Mouse (Mus musculus) myocyte (in vitro differentiated cells): ENCODE measurements at regions not wholly inside any gene's neighbourhood (a gene's known extent, or its start where the extent isn't known, plus 50 kb on each side); places are given as distances from the start of the nearest gene placed in this dataset.

Experiments used
- CEBPB ChIP-seq: IDR thresholded peaks from 2 replicates; pipeline ENCODE4 v1.6.1; 2011; ENCODE audit warnings: mild to moderate bottlenecking, moderate library complexity; ENCODE audit not compliant: poor library complexity, insufficient read depth, severe bottlenecking
- E2F4 ChIP-seq: IDR thresholded peaks from one replicate; pipeline ENCODE4 v1.6.1; 2011; ENCODE audit warnings: mild to moderate bottlenecking, control low read depth, moderate library complexity; ENCODE audit not compliant: insufficient read depth
- MAX ChIP-seq: IDR thresholded peaks from one replicate; pipeline ENCODE4 v1.6.1; 2011; ENCODE audit warnings: low read depth, mild to moderate bottlenecking, control low read depth
- MYOD1 ChIP-seq, 3 experiments: IDR thresholded peaks; one replicate each; pipeline ENCODE4 v1.6.1; 2011; ENCODE audit warnings: control low read depth in 2 of 3, low read depth in 2 of 3, mild to moderate bottlenecking in 2 of 3, moderate library complexity in 1 of 3; ENCODE audit not compliant: insufficient read length in 2 of 3, control insufficient read depth in 1 of 3
- MYOG ChIP-seq, 3 experiments: IDR thresholded peaks; one replicate each; pipeline ENCODE4 v1.6.1; 2011; ENCODE audit warnings: control low read depth in 2 of 3, low read depth in 2 of 3, mild to moderate bottlenecking in 2 of 3; ENCODE audit not compliant: insufficient read length in 2 of 3, control insufficient read depth in 1 of 3, insufficient read depth in 1 of 3
- POLR2A ChIP-seq: IDR thresholded peaks from one replicate; pipeline ENCODE4 v1.6.1; 2011; ENCODE audit warnings: low read depth, mild to moderate bottlenecking, control low read depth, moderate library complexity; ENCODE audit not compliant: insufficient read length
- POLR2AphosphoS2 ChIP-seq: IDR thresholded peaks from one replicate; pipeline ENCODE4 v1.6.1; 2011; ENCODE audit warnings: low read depth, control low read depth; ENCODE audit not compliant: insufficient read length
- REST ChIP-seq: IDR thresholded peaks from one replicate; pipeline ENCODE4 v1.6.1; 2011; ENCODE audit warnings: mild to moderate bottlenecking, control low read depth, moderate library complexity; ENCODE audit not compliant: insufficient read depth, insufficient read length
- SRF ChIP-seq: IDR thresholded peaks from one replicate; pipeline ENCODE4 v1.6.1; 2011; ENCODE audit warnings: low read depth; ENCODE audit not compliant: control insufficient read depth, insufficient read length
- TCF12 ChIP-seq: IDR thresholded peaks from one replicate; pipeline ENCODE4 v1.6.1; 2011; ENCODE audit warnings: mild to moderate bottlenecking, control low read depth; ENCODE audit not compliant: poor library complexity, insufficient read depth, severe bottlenecking
- TCF3 ChIP-seq: IDR thresholded peaks from one replicate; pipeline ENCODE4 v1.6.1; 2011; ENCODE audit warnings: low read depth, control low read depth; ENCODE audit not compliant: insufficient read length
- USF1 ChIP-seq: IDR thresholded peaks from one replicate; pipeline ENCODE4 v1.6.1; 2011; ENCODE audit warnings: low read depth, mild to moderate bottlenecking, control low read depth, moderate library complexity

DNA sequence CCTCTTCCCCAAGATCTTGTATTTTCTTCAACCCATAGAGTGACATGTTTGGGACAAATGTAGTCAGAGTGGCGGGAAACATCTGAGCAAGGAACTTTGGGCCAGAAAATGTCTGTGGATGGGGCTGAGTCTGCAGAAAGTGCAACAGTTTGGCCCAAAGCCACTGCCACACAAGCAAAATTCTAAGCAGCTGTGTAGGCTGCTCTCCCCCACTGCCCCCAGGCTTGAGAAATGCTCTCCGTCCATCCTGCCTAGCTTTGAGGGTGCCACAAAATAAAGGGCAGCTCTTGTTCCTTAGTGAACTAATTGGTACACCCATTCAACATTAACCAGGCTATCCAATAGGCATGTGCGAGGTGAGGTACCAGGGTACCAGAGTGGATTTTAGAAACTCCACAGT lies 205.2 kb upstream of the Kbtbd8 start:
- TF ChIP-seq MAX (no peak), USF1 (no peak), POLR2A (no peak), CEBPB (no peak), SRF (no peak), MYOG (IDR thresholded peaks at IDR 0.05; ENCODE audit: control insufficient read depth in 1 of 3, insufficient read depth in 1 of 3, insufficient read length in 2 of 3, low read depth in 2 of 3) (peak in 1 of 3 experiments; percentile 39), TCF3 (no peak), MYOD1 (IDR thresholded peaks at IDR 0.05; ENCODE audit: control insufficient read depth in 1 of 3, insufficient read length in 2 of 3, low read depth in 2 of 3) (peak in 1 of 3 experiments; percentile 25), POLR2AphosphoS2 (no peak), E2F4 (no peak), TCF12 (no peak), REST (no peak)
